Mouse (Mus musculus) B cell, adult 67 days (primary cell): ENCODE measurements around the gene Ect2l. TPM values are rescaled to one million over a fixed set of nuclear protein-coding genes. Genes with fewer than 3 reads are reported as not detected.

Experiments
- total RNA-seq, 2 experiments: library from RNA; stranded (reverse); gene quantifications; 4 replicates each; pipeline ENCODE4 v1.2.4; 2023

The Ect2l gene
- total RNA-seq = not detected

DNA sequence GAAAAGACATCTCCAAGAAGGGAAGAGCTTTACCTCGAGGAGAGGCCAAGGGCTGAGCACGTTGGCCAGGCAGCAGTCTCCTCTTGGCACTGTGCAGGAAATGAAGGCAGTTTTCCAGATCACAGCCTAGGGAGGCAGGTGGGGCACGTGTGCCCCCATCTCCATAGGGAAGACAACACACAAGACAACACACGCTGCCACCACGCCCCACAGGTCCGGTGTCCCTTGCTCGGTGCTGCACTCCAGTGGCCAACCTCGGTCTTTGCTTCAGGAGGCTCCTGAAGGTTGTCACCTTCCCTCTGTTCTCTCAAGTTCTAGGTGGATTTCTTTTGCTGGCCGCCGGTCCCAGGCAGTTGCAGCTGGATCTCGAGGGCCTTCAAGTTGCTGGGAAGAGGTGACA, at the start of gene Ect2l:
Gene Ect2l, minus strand, starts transcription at position 165 of the 400 bp plus-strand sequence.

DNA sequence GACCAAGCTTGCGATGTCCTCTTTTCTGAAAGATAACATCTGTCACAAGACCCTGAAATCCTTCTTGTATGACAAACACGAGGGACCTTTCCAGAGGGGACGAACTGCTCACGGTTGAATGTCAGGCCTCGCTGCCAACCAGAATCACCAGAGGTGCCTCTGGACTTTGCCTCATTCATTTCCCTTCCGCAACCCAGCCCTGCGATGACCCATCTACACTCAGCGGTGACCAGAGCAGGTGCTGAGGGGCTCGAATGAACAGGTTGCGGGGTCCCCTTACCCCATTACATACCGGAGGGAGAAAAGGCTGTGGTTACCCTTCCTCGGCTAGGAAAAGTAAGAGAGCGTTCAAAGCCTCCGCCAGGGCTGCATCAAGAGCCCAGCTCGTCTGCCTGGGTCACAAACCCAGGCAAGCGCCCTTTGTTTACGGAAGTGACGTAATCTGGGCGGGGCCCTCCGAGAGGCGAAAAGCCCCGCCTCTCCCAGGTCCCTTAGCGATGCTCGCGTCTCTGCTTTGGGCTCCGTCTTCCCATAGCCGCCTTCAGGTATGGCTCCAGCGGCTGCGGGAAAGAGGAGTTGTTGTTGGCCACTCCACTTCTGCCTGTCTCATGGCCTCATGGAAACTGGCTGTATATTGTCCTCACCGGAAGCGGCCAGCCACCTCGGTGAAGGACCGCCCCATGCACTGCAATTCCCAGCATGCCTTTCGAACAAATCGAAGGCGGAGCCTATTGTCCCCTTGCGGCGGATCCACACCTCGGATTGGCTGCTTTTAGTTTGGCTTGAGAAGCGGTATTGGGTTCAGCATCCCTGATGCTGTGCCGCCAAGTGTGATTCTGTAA, 24.1 kb upstream of the Ect2l start, which contains the start of gene Ccdc28a:
Gene Ccdc28a, minus strand, starts transcription at position 439 of the 842 bp plus-strand sequence.

Other genes with a start within 250 kb of the Ect2l start
- 10 to 100 TPM; 66.1 to 84.0 TPM for gene Abracl, start 187.6 kb downstream of the Ect2l start, total RNA-seq
- gene Reps1, start 155.0 kb downstream of the Ect2l start, total RNA-seq = 10 to 100 TPM; 51.5 to 63.4 TPM
- 10 to 100 TPM; 16.9 to 19.9 TPM for gene Ccdc28a, start 24.1 kb upstream of the Ect2l start, total RNA-seq
- gene Nhsl1, start 108.1 kb upstream of the Ect2l start, total RNA-seq = 1 to 10 TPM in 1 of 2 experiments, under 1 TPM in 1; 0.52 to 3.0 TPM